Mouse (Mus musculus) heart, postnatal 14 days (tissue): ENCODE results near the gene Srebf2. TPM values are rescaled to one million over a fixed set of nuclear protein-coding genes. Genes with fewer than 3 reads are reported as not detected.
"Not testable (repeated sequence)": the region's sequence is repeated elsewhere in the genome, so short reads cannot be mapped to it uniquely, and the experiment has no call there.

Experiments used
- DNase-seq, 2 experiments: peaks; one replicate each; pipeline ENCODE4 v3.0.0; 2021 to 2022
- intact Hi-C: fragments of 180-260 bp; cut with DNase I; formaldehyde crosslinking; loops from one replicate; pipeline ENCODE4 v1.15.1; 2025
- long read RNA-seq, 2 experiments: library from polyadenylated mRNA; stranded (forward); transcript quantifications; one replicate each; pipeline ENCODE4 v2.0.0; 2021
- total RNA-seq, 2 experiments: library from RNA; stranded (reverse); gene quantifications; 2 replicates each; pipeline ENCODE4 v1.2.3; 2021

Gene Srebf2
- total RNA-seq: 10 to 100 TPM; 18.7 to 22.6 TPM
- long read RNA-seq, experiment 1, full-length matches to known transcripts: 10 of 11 reads
- long read RNA-seq, experiment 1, partial matches to known transcripts: 0 of 11 reads
- long read RNA-seq, experiment 1, other reads (novel, unspliced or antisense): 1 of 11 reads
- long read RNA-seq, experiment 2, full-length matches to known transcripts: 5 of 12 reads
- long read RNA-seq, experiment 2, partial matches to known transcripts: 3 of 12 reads
- long read RNA-seq, experiment 2, other reads (novel, unspliced or antisense): 4 of 12 reads

- intact Hi-C loops: no loop called here
- DNase-seq: peak; percentile 96
Observed at GRCm38 (mm10) chr15:82146770-82147610, at the start of gene Srebf2. Srebf2 (plus strand) TSS chr15:82147181.

- intact Hi-C loops: loop anchor here (1.0 kb wide), 1 partner anchor 42 kb away; no protein-coding TSS in a partner anchor
- peak; percentile 38 to 67 for DNase-seq
Observed at GRCm38 (mm10) chr15:82106953-82107555, 39.9 kb upstream of the Srebf2 start.

- DNase-seq: no peak
- intact Hi-C loops: no loop called here
Observed at GRCm38 (mm10) chr15:82120544-82120943, 26.4 kb upstream of the Srebf2 start.

- not testable (repeated sequence) for DNase-seq
Observed at GRCm38 (mm10) chr15:82126690-82127089, 20.3 kb upstream of the Srebf2 start.

GRCm38 (mm10) chr15:82127426-82128374, 19.3 kb upstream of the Srebf2 start, which contains the start of gene Ccdc134:
Ccdc134 (plus strand) TSS chr15:82127922.
- intact Hi-C loops: no loop called here
- peak; percentile 97 to 99 for DNase-seq

More at GRCm38 (mm10) chr15:82126690-82127089, 20.3 kb upstream of the Srebf2 start:
- intact Hi-C loops: not testable (repeated sequence)

GRCm38 (mm10) chr15:82128398-82128797, 18.6 kb upstream of the Srebf2 start:
- intact Hi-C loops: no loop called here
- no peak for DNase-seq

- DNase-seq: no peak
- intact Hi-C loops: no loop called here
Observed at GRCm38 (mm10) chr15:82130599-82130998, 16.4 kb upstream of the Srebf2 start.

GRCm38 (mm10) chr15:82135372-82135771, 11.6 kb upstream of the Srebf2 start:
- no peak for DNase-seq
- intact Hi-C loops: no loop called here

GRCm38 (mm10) chr15:82138565-82138964, 8.4 kb upstream of the Srebf2 start:
- intact Hi-C loops: loop anchor here (1.0 to 2.0 kb wide), 2 partner anchors 26 to 98 kb away; no protein-coding TSS in a partner anchor
- peak; percentile 53 to 80 for DNase-seq

- no peak for DNase-seq
- intact Hi-C loops: loop anchor here (2.0 kb wide), 1 partner anchor 26 kb away; no protein-coding TSS in a partner anchor
Observed at GRCm38 (mm10) chr15:82139196-82139595, 7.8 kb upstream of the Srebf2 start.

GRCm38 (mm10) chr15:82140355-82140754, 6.6 kb upstream of the Srebf2 start:
- no peak for DNase-seq
- intact Hi-C loops: loop anchor here (2.0 kb wide), 1 partner anchor 76 kb away; no protein-coding TSS in a partner anchor

GRCm38 (mm10) chr15:82144157-82144556, 2.8 kb upstream of the Srebf2 start:
- DNase-seq: no peak
- intact Hi-C loops: no loop called here

- DNase-seq: no peak
- intact Hi-C loops: no loop called here
Observed at GRCm38 (mm10) chr15:82145408-82145807, 1.6 kb upstream of the Srebf2 start.

GRCm38 (mm10) chr15:82145851-82146769, 871 bp upstream of the Srebf2 start:
- no peak for DNase-seq
- intact Hi-C loops: no loop called here

- DNase-seq: peak; percentile 61 to 62
- intact Hi-C loops: no loop called here
Observed at GRCm38 (mm10) chr15:82147611-82148111, 680 bp downstream of the Srebf2 start.

- DNase-seq: no peak
- intact Hi-C loops: no loop called here
Observed at GRCm38 (mm10) chr15:82148510-82148911, 1.5 kb downstream of the Srebf2 start.

GRCm38 (mm10) chr15:82150042-82150441, 3.1 kb downstream of the Srebf2 start:
- no peak for DNase-seq

GRCm38 (mm10) chr15:82151176-82151575, 4.2 kb downstream of the Srebf2 start:
- intact Hi-C loops: no loop called here
- no peak for DNase-seq

More at GRCm38 (mm10) chr15:82150042-82150441, 3.1 kb downstream of the Srebf2 start:
- intact Hi-C loops: no loop called here
